Mouse (Mus musculus): ENCODE data around the gene Tlr5.

Gene Tlr5

GRCm38 (mm10) chr1:182954287-182955046 lies at the start of gene Tlr5:
Tlr5 (plus strand) TSS chr1:182954788.
- DNase-seq (ENCODE audit: low read depth, low spot score) = no peak

- DNase-seq (ENCODE audit: low read depth, low spot score) = no peak
Observed at GRCm38 (mm10) chr1:182905669-182906068, 48.9 kb upstream of the Tlr5 start.

GRCm38 (mm10) chr1:182908050-182909036 lies 46.2 kb upstream of the Tlr5 start:
- no peak for DNase-seq (ENCODE audit: low read depth, low spot score)

DNA sequence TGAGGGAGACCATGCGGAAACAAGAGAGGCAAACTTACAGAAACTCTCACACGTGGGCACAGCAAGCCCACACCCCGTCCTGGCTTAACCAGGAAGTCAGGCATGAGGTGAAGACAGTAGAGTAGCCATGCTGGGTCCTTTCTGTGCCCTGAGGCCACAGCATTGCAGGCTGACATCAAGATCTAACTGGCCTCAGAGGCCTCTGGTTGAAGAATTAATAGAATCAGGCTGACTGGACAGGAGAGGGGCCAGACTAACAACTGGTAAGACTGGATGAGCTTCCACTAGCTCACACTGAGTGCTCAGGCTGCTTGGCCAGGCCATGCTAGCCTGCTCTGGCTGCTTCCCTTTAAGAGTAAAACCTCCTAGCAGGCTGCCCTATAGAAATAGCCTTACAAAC lies 45.5 kb upstream of the Tlr5 start:
- no peak for DNase-seq (ENCODE audit: low read depth, low spot score)

DNA sequence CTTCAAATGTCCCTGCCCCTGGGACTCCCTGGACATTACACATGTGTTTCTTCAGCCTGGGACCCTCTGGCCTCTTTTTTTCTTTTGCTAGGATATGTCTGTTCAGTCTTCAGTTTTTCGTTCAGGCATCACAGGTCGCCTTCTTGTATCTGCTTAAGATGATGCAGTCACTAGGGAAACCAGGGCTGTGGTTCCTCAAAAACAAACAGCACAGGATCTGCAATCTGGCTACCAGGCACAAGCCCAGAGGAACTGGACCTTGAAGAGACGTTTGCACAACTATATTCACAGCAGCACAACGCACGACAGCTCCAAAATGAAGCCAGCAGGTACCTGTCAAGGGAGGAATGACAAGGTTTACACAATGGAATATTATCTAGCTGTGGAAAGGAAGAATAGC lies 45.0 kb upstream of the Tlr5 start:
- no peak for DNase-seq (ENCODE audit: low read depth, low spot score)

GRCm38 (mm10) chr1:182912591-182912990 lies 42.0 kb upstream of the Tlr5 start:
- no peak for DNase-seq (ENCODE audit: low read depth, low spot score)

GRCm38 (mm10) chr1:182914121-182914908 lies 40.3 kb upstream of the Tlr5 start:
- no peak for DNase-seq (ENCODE audit: low read depth, low spot score)

DNA sequence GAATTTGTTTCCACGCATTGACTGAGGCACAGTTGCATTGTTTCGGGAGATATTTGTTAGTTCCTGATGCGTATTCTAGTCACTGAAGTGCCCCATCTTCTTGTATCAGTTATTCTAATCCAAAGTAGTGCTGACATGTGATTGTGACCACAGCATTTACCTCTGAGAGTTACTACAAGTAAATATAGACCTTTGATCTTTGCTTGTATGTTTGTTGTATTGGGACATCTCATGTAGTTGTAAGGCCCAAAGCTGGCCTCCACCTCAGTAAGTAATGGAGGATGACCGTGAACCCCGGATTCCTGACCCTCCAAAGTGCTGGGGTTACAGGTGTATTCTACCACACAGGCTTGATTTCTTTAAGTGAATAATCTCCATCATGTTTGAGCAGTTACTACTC lies 38.4 kb upstream of the Tlr5 start:
- DNase-seq (ENCODE audit: low read depth, low spot score) = no peak

DNA sequence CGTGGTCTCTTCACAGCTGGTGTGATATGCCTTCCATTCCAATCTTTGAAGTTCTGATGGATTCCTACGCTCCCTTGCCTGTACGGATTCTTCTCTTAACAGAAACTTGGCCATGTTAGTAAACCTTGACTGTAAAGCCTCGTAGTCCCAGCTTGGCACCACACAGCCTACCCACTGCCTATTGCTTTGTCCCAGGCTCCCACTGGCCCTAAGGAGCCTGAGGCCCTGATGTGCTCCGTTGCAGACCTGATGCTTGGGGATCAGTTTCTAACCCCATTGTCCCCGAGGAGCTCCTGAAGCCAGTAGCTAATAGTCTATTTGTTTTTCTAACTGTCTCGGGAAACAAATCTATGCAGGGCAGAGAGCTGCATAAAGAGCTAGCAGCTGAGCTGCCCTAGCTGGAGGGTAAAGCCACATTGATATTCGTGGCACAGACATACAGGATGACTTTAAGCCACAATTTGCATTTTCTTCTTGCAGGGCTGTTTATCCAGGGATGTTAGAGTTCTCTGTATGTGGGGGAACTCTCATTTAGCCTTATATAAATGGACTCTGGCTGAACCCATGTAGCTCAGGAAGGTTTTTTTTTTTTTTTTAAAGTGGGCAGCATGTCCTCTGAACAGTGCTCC lies 35.8 kb upstream of the Tlr5 start:
- no peak for DNase-seq (ENCODE audit: low read depth, low spot score)

GRCm38 (mm10) chr1:182922824-182923223 lies 31.8 kb upstream of the Tlr5 start:
- DNase-seq (ENCODE audit: low read depth, low spot score) = no peak

- no peak for DNase-seq (ENCODE audit: low read depth, low spot score)
Observed at GRCm38 (mm10) chr1:182926465-182926864, 28.1 kb upstream of the Tlr5 start.

- no peak for DNase-seq (ENCODE audit: low read depth, low spot score)
Observed at GRCm38 (mm10) chr1:182927878-182928851, 26.4 kb upstream of the Tlr5 start.

- DNase-seq (ENCODE audit: low read depth, low spot score) = no peak
Observed at GRCm38 (mm10) chr1:182935469-182935868, 19.1 kb upstream of the Tlr5 start.

- DNase-seq (ENCODE audit: low read depth, low spot score) = no peak
Observed at GRCm38 (mm10) chr1:182937486-182938120, 17.0 kb upstream of the Tlr5 start.

DNA sequence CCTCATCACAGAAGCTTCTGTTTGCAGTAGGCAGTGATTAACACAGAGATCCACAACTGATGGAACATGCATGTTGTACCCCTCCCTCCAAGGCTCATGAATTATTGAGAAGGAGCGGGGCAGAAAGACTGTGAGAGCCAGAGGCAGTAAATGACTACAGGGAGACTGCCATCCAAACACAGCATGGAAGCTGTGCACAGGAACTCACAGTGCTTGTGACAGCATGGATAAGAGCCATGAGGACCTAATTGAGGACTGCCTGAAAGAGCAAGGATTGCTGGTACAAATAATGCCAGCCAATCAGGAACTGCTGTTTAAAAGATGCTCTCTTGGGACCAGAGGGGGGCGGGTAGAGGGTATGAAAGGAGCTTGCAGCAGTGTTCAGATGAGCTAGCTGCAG lies 12.7 kb upstream of the Tlr5 start:
- DNase-seq (ENCODE audit: low read depth, low spot score) = no peak

- no peak for DNase-seq (ENCODE audit: low read depth, low spot score)
Observed at GRCm38 (mm10) chr1:182943911-182944310, 10.7 kb upstream of the Tlr5 start.

DNA sequence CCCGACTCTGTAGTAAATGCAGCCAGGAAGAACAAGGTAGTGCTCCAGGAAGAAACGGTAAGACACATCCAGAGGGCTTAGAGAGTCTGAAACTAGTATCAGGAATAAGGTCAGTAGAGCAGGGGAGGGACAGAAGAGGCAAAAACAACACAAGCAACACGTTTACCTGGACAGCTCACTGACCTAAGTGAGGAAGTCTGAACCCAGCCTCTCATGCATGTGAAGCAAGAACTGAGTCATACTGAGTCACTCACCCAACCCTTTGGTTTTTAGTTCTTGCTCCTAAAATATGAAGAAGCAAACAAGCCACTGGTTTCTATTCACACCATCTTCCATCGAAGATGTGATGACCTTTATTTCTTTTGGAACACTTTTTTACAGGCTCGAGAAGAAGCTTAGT lies 9.9 kb upstream of the Tlr5 start:
- no peak for DNase-seq (ENCODE audit: low read depth, low spot score)

DNA sequence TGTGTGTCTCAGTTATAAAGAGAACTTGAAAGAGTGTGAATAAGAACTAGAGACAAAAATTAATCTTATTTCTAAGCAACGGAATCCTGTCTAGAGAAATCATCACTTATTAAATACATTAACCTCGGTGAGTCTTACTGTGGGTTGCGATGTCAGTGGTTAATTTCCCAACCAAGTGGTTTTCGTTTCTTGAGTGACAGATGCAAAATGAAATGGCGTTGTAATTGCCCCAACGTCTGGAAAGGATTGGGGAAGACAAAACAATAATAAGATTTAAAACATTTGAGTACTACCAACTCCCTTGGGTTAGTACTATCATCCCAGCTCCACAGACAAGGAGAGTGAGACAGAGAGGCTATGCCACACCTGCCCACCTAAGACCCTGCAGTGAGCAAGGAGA lies 9.0 kb upstream of the Tlr5 start:
- DNase-seq (ENCODE audit: low read depth, low spot score) = no peak

DNA sequence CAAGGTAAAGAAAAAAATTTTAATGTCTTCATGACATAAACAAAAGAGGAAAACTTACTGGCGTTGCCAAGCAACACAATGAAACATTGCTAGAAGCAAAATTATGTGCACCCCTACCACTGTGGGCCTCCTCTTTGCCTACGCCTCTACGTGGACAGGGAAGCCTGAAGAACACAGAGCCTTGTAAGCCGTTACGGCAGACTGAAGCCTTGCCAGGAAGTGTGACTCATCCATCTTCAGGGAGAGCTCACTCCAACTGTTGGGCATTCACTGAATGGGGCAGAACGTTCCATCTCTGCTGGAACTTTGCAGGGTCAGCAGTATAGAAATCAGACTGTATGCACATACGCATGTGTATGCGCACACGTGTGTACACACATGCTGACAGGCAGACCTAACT lies 3.3 kb upstream of the Tlr5 start:
- DNase-seq (ENCODE audit: low read depth, low spot score) = no peak

DNA sequence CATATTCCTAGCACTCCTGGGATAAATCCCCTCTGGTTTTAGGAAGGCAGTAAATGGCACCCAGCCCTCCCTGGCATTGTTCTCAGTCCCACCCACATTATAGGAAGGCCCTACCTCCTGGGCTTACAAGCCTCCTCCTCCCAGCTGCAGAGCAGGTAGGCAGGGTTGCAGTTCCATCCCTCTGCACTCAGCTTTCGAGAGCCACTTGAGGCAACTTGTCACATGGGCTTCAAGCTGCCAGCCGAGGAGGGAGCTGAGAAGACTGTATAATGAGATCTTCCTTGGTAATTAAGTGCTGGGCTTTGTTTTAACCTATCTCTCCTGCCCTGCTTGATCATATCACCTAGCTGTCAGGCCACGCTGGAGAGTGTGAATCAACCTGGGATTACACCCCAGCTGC lies 1.4 kb upstream of the Tlr5 start:
- no peak for DNase-seq (ENCODE audit: low read depth, low spot score)

Data from WW6 (cell line).